Mouse (Mus musculus): ENCODE results near the gene Gm11214. TPM values are rescaled to one million over a fixed set of nuclear protein-coding genes. Genes with fewer than 3 reads are reported as not detected.

The Gm11214 gene
- polyA plus RNA-seq, 1 experiment from 2014 or later = not detected

DNA sequence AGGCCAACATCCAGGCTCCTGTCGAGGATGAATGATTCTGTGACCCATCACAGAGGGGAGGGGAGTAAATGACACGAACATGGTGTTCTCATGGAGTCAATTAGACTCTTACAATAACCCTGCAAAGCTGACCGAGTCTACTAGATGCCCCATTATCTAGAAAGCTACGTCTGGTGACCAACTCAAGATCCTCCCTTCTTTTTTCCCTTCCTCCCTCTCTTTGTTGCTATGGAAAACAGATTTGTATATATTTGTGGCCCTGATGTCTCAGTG is 22.0 kb upstream of the Gm11214 start:
- Histone ChIP-seq H3K4me2 (replicated peaks) (no peak overlapping the region), H3K27me3 (no peaks in the 10 kb centered on the region), H3K36me3 (no peaks in the 10 kb centered on the region), H3K9ac (no peak overlapping the region), H3K4me3 (no peak overlapping the region), H3K27ac (no peak overlapping the region), H3K4me1 (no peaks in the 10 kb centered on the region), H3K9me3 (no peaks in the 10 kb centered on the region)
- ATAC-seq (ENCODE audit: insufficient number of reproducible peaks, insufficient read depth, low FRiP score, low TSS enrichment) = no peak
- 64% methylated on average over 4 of the region's 4 CpGs for WGBS

DNA sequence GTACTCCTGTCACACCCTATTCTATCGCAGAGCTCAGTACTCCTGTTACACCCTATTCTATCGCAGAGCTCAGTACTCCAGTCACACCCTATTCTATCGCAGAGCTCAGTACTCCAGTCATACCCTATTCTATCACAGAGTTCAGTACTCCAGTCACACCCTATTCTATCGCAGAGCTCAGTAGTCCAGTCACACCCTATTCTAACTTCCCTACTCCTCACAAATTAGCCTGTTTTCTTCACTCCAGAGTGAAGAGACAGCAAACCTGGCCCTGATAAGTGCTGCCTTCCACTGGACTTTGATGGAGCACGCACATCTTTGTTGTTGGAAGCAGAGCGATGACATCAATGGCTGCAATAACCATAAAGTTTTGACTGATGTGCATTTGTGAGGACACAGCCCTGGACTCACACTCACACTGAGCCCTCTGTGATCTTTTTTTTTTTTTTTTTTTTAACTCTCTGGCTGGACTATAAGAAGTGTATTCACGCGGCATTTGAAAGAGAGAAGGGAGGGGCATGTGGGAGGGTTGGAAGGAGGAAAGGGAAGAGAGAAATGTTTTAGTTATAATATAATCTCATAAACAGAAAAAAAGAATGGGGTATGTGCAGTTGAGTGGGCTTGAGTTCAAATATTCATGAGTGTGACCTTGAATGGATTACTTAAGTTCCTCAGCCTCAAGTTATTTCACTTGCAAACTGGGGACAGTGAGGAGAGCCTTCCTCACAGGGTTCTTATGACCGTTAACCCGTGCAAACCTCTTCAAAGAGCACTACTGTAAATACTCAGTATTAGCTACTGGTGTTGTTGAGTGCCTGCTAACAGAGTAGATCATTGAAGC is 21.5 kb upstream of the Gm11214 start:
- no peaks in the 10 kb centered on the region for H3K36me3 ChIP-seq
- WGBS = 85% methylated on average over 10 of the region's 10 CpGs
- no peaks in the 10 kb centered on the region for H3K27me3 ChIP-seq
- no peak for ATAC-seq (ENCODE audit: insufficient number of reproducible peaks, insufficient read depth, low FRiP score, low TSS enrichment)
- no peak overlapping the region for H3K9ac ChIP-seq
- H3K27ac ChIP-seq = no peak overlapping the region
- H3K9me3 ChIP-seq = no peaks in the 10 kb centered on the region
- H3K4me1 ChIP-seq = no peaks in the 10 kb centered on the region
- H3K4me3 ChIP-seq = no peak overlapping the region
- H3K4me2 ChIP-seq (replicated peaks) = no peak overlapping the region

- Histone ChIP-seq H3K4me3 (no peak overlapping the region), H3K9ac (no peak overlapping the region), H3K9me3 (no peaks in the 10 kb centered on the region), H3K36me3 (no peaks in the 10 kb centered on the region), H3K4me2 (replicated peaks) (no peak overlapping the region), H3K27me3 (no peaks in the 10 kb centered on the region), H3K4me1 (no peaks in the 10 kb centered on the region), H3K27ac (no peak overlapping the region)
- 89% methylated on average over 6 of the region's 6 CpGs for WGBS
- ATAC-seq (ENCODE audit: insufficient number of reproducible peaks, insufficient read depth, low FRiP score, low TSS enrichment) = no peak
Observed at GRCm38 (mm10) chr4:63683716-63684115, 20.5 kb upstream of the Gm11214 start.

DNA sequence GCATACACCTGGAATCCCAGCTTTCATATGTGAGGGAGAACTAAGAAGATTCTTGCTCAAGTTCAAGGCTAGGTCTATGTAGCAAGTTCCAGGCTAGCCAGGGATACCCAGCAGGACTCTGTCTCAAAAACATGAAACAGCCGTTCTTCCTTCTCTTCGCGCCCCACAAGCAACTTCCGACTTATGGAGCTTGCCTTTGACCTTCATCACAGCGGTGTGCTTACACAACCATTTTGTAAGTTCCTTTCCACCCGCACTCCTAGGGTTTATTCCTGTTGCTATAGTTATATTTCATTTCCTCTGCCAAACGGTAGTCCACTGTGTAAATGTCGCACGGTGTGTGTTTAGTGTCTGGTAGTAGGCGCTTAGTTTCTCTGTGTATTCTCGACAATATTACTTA is 19.9 kb upstream of the Gm11214 start:
- Histone ChIP-seq H3K27ac (no peak overlapping the region), H3K4me1 (no peaks in the 10 kb centered on the region), H3K4me3 (no peak overlapping the region), H3K4me2 (replicated peaks) (no peak overlapping the region), H3K9ac (no peak overlapping the region), H3K36me3 (no peaks in the 10 kb centered on the region), H3K9me3 (no peaks in the 10 kb centered on the region), H3K27me3 (no peaks in the 10 kb centered on the region)
- no peak for ATAC-seq (ENCODE audit: insufficient number of reproducible peaks, insufficient read depth, low FRiP score, low TSS enrichment)
- 83% methylated on average over 11 of the region's 11 CpGs for WGBS

- Histone ChIP-seq H3K9ac (no peak overlapping the region), H3K27me3 (no peaks in the 10 kb centered on the region), H3K4me2 (replicated peaks) (no peak overlapping the region), H3K36me3 (no peaks in the 10 kb centered on the region), H3K4me1 (no peaks in the 10 kb centered on the region), H3K9me3 (no peaks in the 10 kb centered on the region), H3K4me3 (no peak overlapping the region), H3K27ac (no peak overlapping the region)
- 77% methylated on average over 2 of the region's 2 CpGs for WGBS
- no peak for ATAC-seq (ENCODE audit: insufficient number of reproducible peaks, insufficient read depth, low FRiP score, low TSS enrichment)
Observed at GRCm38 (mm10) chr4:63682441-63682840, 19.3 kb upstream of the Gm11214 start.

DNA sequence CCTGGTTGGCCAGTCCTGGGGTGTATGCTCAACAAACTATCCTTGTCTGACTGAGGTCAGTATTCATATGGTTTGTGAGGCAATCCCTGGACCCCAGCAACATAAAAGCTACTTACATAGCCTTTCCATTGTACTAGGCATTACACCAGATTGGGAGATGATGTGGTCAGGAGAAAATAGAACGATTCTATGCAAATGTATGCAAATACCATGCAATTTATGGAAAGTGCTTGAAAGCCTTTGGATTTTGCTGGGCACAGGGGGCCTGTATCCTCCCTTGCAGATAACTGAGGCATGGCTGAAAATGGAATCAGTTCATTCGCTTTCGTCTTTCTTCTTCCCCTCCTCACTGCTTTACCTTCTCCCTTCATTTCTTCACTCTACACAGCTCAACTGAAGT is 18.4 kb upstream of the Gm11214 start:
- ATAC-seq (ENCODE audit: insufficient number of reproducible peaks, insufficient read depth, low FRiP score, low TSS enrichment) = no peak
- Histone ChIP-seq H3K4me1 (no peaks in the 10 kb centered on the region), H3K4me3 (no peak overlapping the region), H3K4me2 (replicated peaks) (no peak overlapping the region), H3K9ac (no peak overlapping the region), H3K9me3 (no peaks in the 10 kb centered on the region), H3K36me3 (no peaks in the 10 kb centered on the region), H3K27me3 (no peaks in the 10 kb centered on the region), H3K27ac (no peak overlapping the region)
- 92% methylated on average over 3 of the region's 3 CpGs for WGBS

- WGBS = 73% methylated on average over 2 of the region's 2 CpGs
- Histone ChIP-seq H3K4me3 (no peak overlapping the region), H3K27me3 (no peaks in the 10 kb centered on the region), H3K4me2 (replicated peaks) (no peak overlapping the region), H3K36me3 (no peaks in the 10 kb centered on the region), H3K4me1 (no peaks in the 10 kb centered on the region), H3K9ac (no peak overlapping the region), H3K9me3 (no peaks in the 10 kb centered on the region), H3K27ac (no peak overlapping the region)
- ATAC-seq (ENCODE audit: insufficient number of reproducible peaks, insufficient read depth, low FRiP score, low TSS enrichment) = no peak
Observed at GRCm38 (mm10) chr4:63675128-63675527, 11.9 kb upstream of the Gm11214 start.

DNA sequence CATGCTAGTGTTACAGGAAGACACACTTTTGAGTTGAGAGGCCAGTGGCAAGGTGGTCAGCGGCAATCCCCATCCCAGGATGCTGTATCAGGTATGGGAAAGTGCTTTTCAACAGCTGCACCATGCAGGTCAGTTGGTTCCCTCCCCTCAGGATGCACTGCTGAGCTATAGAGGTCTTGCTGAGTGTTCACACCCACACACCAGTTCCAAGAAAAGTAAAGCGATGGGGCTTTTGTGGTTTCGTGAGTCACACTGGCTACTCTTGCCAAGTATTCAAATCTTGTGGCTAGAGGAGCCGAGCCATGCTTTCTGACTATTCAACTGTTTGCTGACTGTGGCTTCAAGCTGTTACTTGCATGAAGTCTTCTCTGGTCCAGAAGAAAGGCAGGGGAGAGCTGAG is 5.1 kb upstream of the Gm11214 start:
- Histone ChIP-seq H3K9me3 (no peaks in the 10 kb centered on the region), H3K9ac (no peak overlapping the region), H3K27me3 (no peaks in the 10 kb centered on the region), H3K4me1 (no peaks in the 10 kb centered on the region), H3K4me3 (no peak overlapping the region), H3K36me3 (no peaks in the 10 kb centered on the region), H3K27ac (no peak overlapping the region), H3K4me2 (replicated peaks) (no peak overlapping the region)
- WGBS = 78% methylated on average over 4 of the region's 4 CpGs
- no peak for ATAC-seq (ENCODE audit: insufficient number of reproducible peaks, insufficient read depth, low FRiP score, low TSS enrichment)

- H3K4me3 ChIP-seq = no peak overlapping the region
- H3K9me3 ChIP-seq = no peaks in the 10 kb centered on the region
- H3K9ac ChIP-seq = no peak overlapping the region
- no peak for ATAC-seq (ENCODE audit: insufficient number of reproducible peaks, insufficient read depth, low FRiP score, low TSS enrichment)
- no peak overlapping the region for H3K27ac ChIP-seq
- no peaks in the 10 kb centered on the region for H3K27me3 ChIP-seq
- no peaks in the 10 kb centered on the region for H3K4me1 ChIP-seq
- no peaks in the 10 kb centered on the region for H3K36me3 ChIP-seq
- H3K4me2 ChIP-seq (replicated peaks) = no peak overlapping the region
- WGBS = 85% methylated on average over 7 of the region's 7 CpGs
Observed at GRCm38 (mm10) chr4:63665738-63666137, 2.6 kb upstream of the Gm11214 start.

- 71% methylated on average over 1 of the region's 1 CpGs for WGBS
- Histone ChIP-seq H3K27ac (no peak overlapping the region), H3K9ac (no peak overlapping the region), H3K4me2 (replicated peaks) (no peak overlapping the region), H3K36me3 (no peaks in the 10 kb centered on the region), H3K4me3 (no peak overlapping the region), H3K9me3 (no peaks in the 10 kb centered on the region), H3K27me3 (0 out of 2 replicates have a peak, but pooled peaks cover 3% of the 10 kb centered on the region), H3K4me1 (no peaks in the 10 kb centered on the region)
- no peak for ATAC-seq (ENCODE audit: insufficient number of reproducible peaks, insufficient read depth, low FRiP score, low TSS enrichment)
Observed at GRCm38 (mm10) chr4:63661857-63662256, 1.3 kb downstream of the Gm11214 start.

GRCm38 (mm10) chr4:63661426-63661825 is 1.8 kb downstream of the Gm11214 start:
- WGBS = 86% methylated on average over 1 of the region's 1 CpGs
- Histone ChIP-seq H3K4me2 (replicated peaks) (no peak overlapping the region), H3K36me3 (no peaks in the 10 kb centered on the region), H3K27ac (no peak overlapping the region), H3K4me3 (no peak overlapping the region), H3K9ac (no peak overlapping the region), H3K27me3 (0 out of 2 replicates have a peak, but pooled peaks cover 3% of the 10 kb centered on the region), H3K9me3 (no peaks in the 10 kb centered on the region), H3K4me1 (no peaks in the 10 kb centered on the region)
- ATAC-seq (ENCODE audit: insufficient number of reproducible peaks, insufficient read depth, low FRiP score, low TSS enrichment) = no peak

DNA sequence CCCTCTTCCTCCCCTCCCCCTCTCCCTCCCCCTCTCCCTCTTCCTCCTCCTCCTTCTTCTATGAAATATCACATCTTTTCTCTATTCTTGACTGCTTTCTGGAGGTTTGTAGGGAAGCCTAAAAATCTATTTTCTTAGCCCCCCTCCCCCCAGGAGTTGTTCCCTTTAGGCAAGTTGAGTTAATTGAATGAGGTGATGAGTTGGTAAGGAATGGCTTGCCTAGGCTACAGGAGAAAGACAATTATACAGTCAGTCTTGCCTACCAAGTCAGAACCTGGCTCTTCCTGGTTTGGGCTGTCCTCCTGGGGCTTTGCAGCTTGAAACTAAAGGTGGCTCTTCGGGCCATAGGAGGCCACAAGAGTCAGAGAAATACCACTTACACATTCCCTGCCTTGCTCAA is 3.4 kb downstream of the Gm11214 start:
- H3K36me3 ChIP-seq = no peaks in the 10 kb centered on the region
- H3K27ac ChIP-seq = no peak overlapping the region
- no peaks in the 10 kb centered on the region for H3K9me3 ChIP-seq
- no peak overlapping the region for H3K9ac ChIP-seq
- no peak for ATAC-seq (ENCODE audit: insufficient number of reproducible peaks, insufficient read depth, low FRiP score, low TSS enrichment)
- no peak overlapping the region for H3K4me2 ChIP-seq (replicated peaks)
- H3K4me3 ChIP-seq = no peak overlapping the region
- 92% methylated on average over 1 of the region's 1 CpGs for WGBS
- no peaks in the 10 kb centered on the region for H3K4me1 ChIP-seq
- H3K27me3 ChIP-seq = 0 out of 2 replicates have a peak, but pooled peaks cover 3% of the 10 kb centered on the region

Measured in embryonic facial prominence, embryonic 12.5 days (tissue).